Mouse (Mus musculus) heart, postnatal 0 days (tissue): ENCODE data around the gene Cep112.

Source experiments
- CTCF ChIP-seq: IDR thresholded peaks from 2 replicates; pipeline ENCODE4 v1.5.1; 2016; ENCODE audit warnings: antibody characterized with exemption, control low read depth, low read depth
- EP300 ChIP-seq: IDR thresholded peaks from 2 replicates; pipeline ENCODE4 v1.6.1; 2016; ENCODE audit warnings: antibody characterized with exemption, low read depth

GRCm38 (mm10) chr11:108562076-108562475 is 137.1 kb downstream of the Cep112 start:
- no peak for TF ChIP-seq CTCF
- TF ChIP-seq EP300, result no peak
